Mouse (Mus musculus) stomach, embryonic 14.5 days (tissue): ENCODE results near the gene Gm21497. TPM values are rescaled to one million over a fixed set of nuclear protein-coding genes. Genes with fewer than 3 reads are reported as not detected.
"Not testable (repeated sequence)": the region's sequence is repeated elsewhere in the genome, so short reads cannot be mapped to it uniquely, and the experiment has no call there.

Source experiments
- ATAC-seq: fragments of 200-750 bp; cut with Nextera tagmentation; 2 replicates; pipeline ENCODE4 v1.8.0; 2017; ENCODE audit warnings: low read depth, moderate TSS enrichment; ENCODE audit not compliant: insufficient number of reproducible peaks, insufficient read depth, low FRiP score
- H3K27ac ChIP-seq: fragments of 300-500 bp; sonication (generic); 2 replicates; pipeline ENCODE4 v1.5.1; 2014; ENCODE audit warnings: mild to moderate bottlenecking, low read length, moderate library complexity, mixed read lengths
- H3K27me3 ChIP-seq: fragments of 300-500 bp; sonication (generic); 2 replicates; pipeline ENCODE4 v1.6.1; 2014; ENCODE audit warnings: low read length, control low read depth, mixed read lengths; ENCODE audit not compliant: control insufficient read depth, insufficient read depth
- H3K36me3 ChIP-seq: fragments of 300-500 bp; sonication (generic); 2 replicates; pipeline ENCODE4 v1.6.1; 2014; ENCODE audit warnings: mild to moderate bottlenecking, control low read depth, low read length, moderate library complexity, mixed read lengths; ENCODE audit not compliant: control insufficient read depth, insufficient read depth
- H3K4me1 ChIP-seq: fragments of 300-500 bp; sonication (generic); 2 replicates; pipeline ENCODE4 v1.6.1; 2014; ENCODE audit warnings: low read length, control low read depth, mixed read lengths; ENCODE audit not compliant: control insufficient read depth, insufficient read depth
- H3K4me2 ChIP-seq: fragments of 300-500 bp; sonication (generic); replicated peaks from 2 replicates; pipeline ENCODE4 v1.6.1; 2014; ENCODE audit warnings: low read depth, low read length, control low read depth
- H3K4me3 ChIP-seq: fragments of 300-500 bp; sonication (generic); 2 replicates; pipeline ENCODE4 v1.5.1; 2014; ENCODE audit warnings: low read depth, low read length, control low read depth
- H3K9ac ChIP-seq: fragments of 300-500 bp; sonication (generic); replicated peaks from 2 replicates; pipeline ENCODE4 v1.6.1; 2014; ENCODE audit warnings: low read depth, mild to moderate bottlenecking, control low read depth, low read length, moderate library complexity, mixed read lengths
- H3K9me3 ChIP-seq: fragments of 300-500 bp; sonication (generic); 2 replicates; pipeline ENCODE4 v1.6.1; 2016; ENCODE audit warnings: low read depth, low read length, control low read depth; ENCODE audit not compliant: control insufficient read depth
- WGBS: fragments of 180-500 bp; shearing (Covaris S2); extraction: QIAGEN DNeasy Blood & Tissue Kit; methylation state at CpG from one replicate; pipeline ENCODE4 v1.1.7; 2014; 5-methylcytosine and 5-hydroxymethylcytosine counted together
- polyA plus RNA-seq: library from polyadenylated mRNA; unstranded; fragments of >200 nt; fragmentation: Nextera tagmentation; extraction: Ambion mirVana; gene quantifications from 2 replicates; pipeline ENCODE4 v1.2.1, GENCODE M21; 2014

The Gm21497 gene
- polyA plus RNA-seq = not detected in 2 replicates

DNA sequence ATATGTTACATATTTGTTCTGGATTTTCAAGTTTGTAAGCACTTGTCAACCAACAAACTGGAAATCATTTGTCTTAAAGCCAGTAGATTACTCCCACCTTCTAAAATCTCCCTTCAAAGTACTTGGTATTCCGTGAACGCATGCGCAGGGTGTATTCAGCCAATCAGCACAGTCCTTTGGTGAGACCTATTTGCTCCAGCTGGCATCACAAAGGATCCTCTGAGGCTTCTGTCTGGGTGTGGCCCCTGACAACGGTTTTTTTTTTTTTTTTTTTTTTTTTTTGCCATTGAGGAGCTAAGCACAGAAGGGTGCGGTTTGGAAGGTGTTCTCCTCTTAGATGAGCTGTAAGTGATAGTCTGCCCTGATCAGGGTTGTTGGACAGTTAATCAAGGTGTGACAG lies at the start of gene Gm21497:
Gm21497 (plus strand) TSS at position 301 of the 400 bp plus-strand sequence.
- not testable (repeated sequence) for ATAC-seq, H3K27me3 ChIP-seq, H3K4me3 ChIP-seq, H3K4me1 ChIP-seq, H3K9me3 ChIP-seq, H3K9ac ChIP-seq, H3K27ac ChIP-seq, H3K36me3 ChIP-seq, H3K4me2 ChIP-seq
- WGBS = no CpG with 5 or more reads among the region's 5 CpGs
